ENCODE assay signal across 24 mouse cellular contexts in the genomic region with DNA sequence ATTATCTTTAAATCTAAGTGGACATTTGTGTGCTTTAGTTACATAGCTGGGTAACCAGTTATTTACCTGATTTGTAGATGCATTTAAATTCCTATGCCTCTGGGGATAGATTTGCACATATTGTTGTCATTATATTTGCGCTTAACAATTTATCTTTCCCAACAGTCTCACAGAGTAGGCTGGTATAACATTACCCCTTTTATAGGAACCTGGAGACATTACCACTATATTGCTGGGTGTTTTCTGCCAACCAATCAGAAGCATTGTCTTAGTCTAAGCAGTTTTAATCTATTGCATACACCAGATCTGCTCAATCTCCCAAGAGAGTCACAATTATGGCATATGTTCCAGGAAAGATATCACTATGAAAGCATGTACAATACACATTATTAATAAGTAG.
"Had no signal": no experiment of that assay in that cellular context is flagged by ENCODE, and none has a peak within 500 bp of the region (broad histone marks: within the 10 kb centered on the region; RNA-seq: fewer than 3 reads in every experiment).

No protein-coding gene starts in this region.

- H3K9me3 ChIP-seq: heart, embryonic 10.5 days; heart, embryonic 12.5 days; hindbrain, embryonic 10.5 days; hindbrain, embryonic 12.5 days; intestine, embryonic 15.5 days; liver, embryonic 12.5 days had no signal

- H3K36me3 ChIP-seq: heart, embryonic 10.5 days; heart, embryonic 12.5 days; hindbrain, embryonic 10.5 days; hindbrain, embryonic 12.5 days; intestine, embryonic 15.5 days; liver, embryonic 12.5 days had no signal

- H3K27me3 ChIP-seq: heart, embryonic 12.5 days; hindbrain, embryonic 12.5 days; intestine, embryonic 15.5 days; liver, embryonic 12.5 days had no signal

- H3K4me2 ChIP-seq: heart, embryonic 12.5 days; hindbrain, embryonic 12.5 days; hindbrain, embryonic 14.5 days; intestine, embryonic 15.5 days; liver, embryonic 12.5 days had no signal

- H3K9ac ChIP-seq: heart, embryonic 12.5 days; hindbrain, embryonic 12.5 days; hindbrain, embryonic 14.5 days; intestine, embryonic 15.5 days; liver, embryonic 12.5 days; liver, embryonic 14.5 days had no signal

- ATAC-seq: hindbrain, embryonic 16.5 days; inflammation-experienced regulatory T-cells, adult 6 months; intestine, embryonic 15.5 days; intestine, postnatal 0 days; liver, embryonic 12.5 days had no signal

- H3K4me3 ChIP-seq: gastrocnemius, adult 2 months; heart, embryonic 10.5 days; heart, embryonic 12.5 days; hindbrain, embryonic 10.5 days; hindbrain, embryonic 12.5 days; intestine, embryonic 15.5 days; layer of hippocampus, adult 2 months; left cerebral cortex, adult 2 months; liver, embryonic 12.5 days had no signal

- DNase-seq: gastrocnemius, adult 2 months; gastrocnemius, postnatal 10 days; heart, adult 18-20 months; heart, postnatal 10 days; heart, postnatal 4 days; kidney, adult 18-20 months; kidney, adult 8-10 months; kidney, postnatal 10 days; kidney, postnatal 25 days; kidney, postnatal 4 days; liver had no signal

- H3K4me1 ChIP-seq: heart, embryonic 10.5 days; heart, embryonic 12.5 days; intestine, embryonic 15.5 days; liver, embryonic 12.5 days had no signal

- H3K27ac ChIP-seq: gastrocnemius, adult 2 months; heart, embryonic 10.5 days; hindbrain, embryonic 10.5 days; hindbrain, embryonic 12.5 days; hindbrain, embryonic 14.5 days; intestine, embryonic 15.5 days; layer of hippocampus, adult 2 months; left cerebral cortex, adult 2 months; liver, embryonic 12.5 days; liver, embryonic 14.5 days had no signal
